Mouse (Mus musculus) heart, adult 11 months (tissue): ENCODE measurements at regions not wholly inside any gene's neighbourhood (a gene's known extent, or its start where the extent isn't known, plus 50 kb on each side); places are given as distances from the start of the nearest gene placed in this dataset.
A peak's percentile ranks its signal among the peaks of the same experiment; 100 is the strongest.
"Not testable (repeated sequence)": the region's sequence is repeated elsewhere in the genome, so short reads cannot be mapped to it uniquely, and the experiment has no call there.

ENCODE experiments used
- DNase-seq: peaks from one replicate; pipeline ENCODE4 v3.0.0; 2022

GRCm38 (mm10) chr1:105463819-105464614, 107.5 kb upstream of the Rnf152 start:
- DNase-seq = no peak

DNA sequence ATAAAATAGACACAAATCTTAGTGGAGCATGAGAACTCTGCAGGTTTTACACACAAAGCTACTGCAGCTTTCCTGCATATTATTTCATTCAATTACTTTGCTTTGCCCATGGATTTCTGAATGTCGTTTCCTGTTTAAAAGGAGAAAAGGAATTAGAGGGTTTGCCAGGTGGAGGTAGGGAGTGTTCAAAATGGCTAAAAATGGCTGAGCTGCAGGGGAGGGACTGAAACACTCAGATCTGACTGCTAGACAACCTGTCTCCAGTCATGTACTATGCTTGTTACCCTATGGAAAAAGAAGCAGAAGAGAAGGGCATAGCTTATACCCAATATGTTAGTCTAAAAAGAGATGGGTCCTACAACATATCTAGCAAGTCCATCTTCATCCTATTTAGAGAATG, 106.2 kb upstream of the Rnf152 start:
- DNase-seq = no peak

- not testable (repeated sequence) for DNase-seq
These were observed 99.3 kb upstream of the Rnf152 start for GRCm38 (mm10) chr1:105455783-105456182.

- no peak for DNase-seq
These were observed 98.2 kb upstream of the Rnf152 start for GRCm38 (mm10) chr1:105454687-105455086.

DNA sequence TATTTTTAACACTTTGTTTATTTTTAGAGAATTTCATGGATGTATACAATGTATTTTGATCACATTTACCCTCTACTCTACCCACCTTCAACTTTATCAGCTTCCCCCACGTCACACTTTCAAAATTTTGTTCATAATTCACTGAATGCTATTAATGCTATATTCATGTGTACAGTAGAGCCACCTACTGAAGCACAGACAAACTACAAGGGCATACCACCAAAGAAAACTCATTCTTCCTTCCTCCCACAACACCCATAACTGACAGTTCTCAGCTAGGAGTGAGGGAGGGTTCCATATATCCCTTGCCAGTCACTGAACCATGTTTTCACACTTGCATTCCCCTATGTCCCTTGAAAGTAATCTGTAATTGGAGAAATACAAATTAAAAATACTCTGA, 89.7 kb upstream of the Rnf152 start:
- no peak for DNase-seq

GRCm38 (mm10) chr1:105443546-105443945, 87.0 kb upstream of the Rnf152 start:
- DNase-seq = peak; percentile 68

DNA sequence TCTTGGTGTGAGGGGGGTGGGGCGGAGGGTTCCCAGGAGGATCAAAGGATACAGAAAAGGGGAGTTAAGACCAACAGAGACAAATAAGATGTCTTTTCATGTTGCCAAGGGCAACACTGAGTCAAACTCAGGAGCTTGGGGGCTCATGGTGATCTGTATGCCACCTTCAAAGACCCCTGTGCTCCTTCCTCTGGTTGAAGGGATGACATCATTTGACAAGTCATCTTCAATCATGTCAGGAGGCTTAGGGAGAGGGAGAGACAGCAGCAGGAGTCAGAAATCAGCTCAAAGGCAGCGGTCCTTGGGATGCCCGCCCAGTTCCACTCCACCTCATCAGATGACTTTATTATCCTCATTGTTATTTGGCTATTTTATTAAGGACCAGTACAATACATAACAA, 83.8 kb upstream of the Rnf152 start:
- DNase-seq = peak; percentile 65

- peak; percentile 36 for DNase-seq
These were observed 78.3 kb upstream of the Rnf152 start for GRCm38 (mm10) chr1:105434631-105435403.

GRCm38 (mm10) chr1:105433949-105434348, 77.4 kb upstream of the Rnf152 start:
- DNase-seq = peak; percentile 62

DNA sequence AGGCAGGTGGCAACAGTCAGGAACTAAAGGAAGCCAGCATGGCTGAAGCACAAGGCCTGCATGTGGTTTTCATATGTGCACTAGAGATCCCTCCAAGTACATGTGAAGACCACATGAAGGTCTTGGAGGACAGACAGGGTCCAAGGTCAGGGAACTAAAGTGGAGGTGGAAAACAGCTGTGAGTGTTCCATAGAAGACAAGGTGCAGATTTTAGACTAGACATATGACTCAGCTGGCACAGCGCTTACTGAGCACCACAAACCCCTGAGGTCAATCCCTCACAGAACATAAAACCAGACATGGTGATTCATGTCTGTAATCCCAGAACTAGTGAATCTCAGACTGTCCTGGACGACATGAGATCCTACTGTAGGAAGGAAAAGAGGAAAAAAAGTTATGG, 75.3 kb upstream of the Rnf152 start:
- no peak for DNase-seq

GRCm38 (mm10) chr1:105430712-105431111, 74.2 kb upstream of the Rnf152 start:
- peak; percentile 40 for DNase-seq

GRCm38 (mm10) chr1:105428165-105428564, 71.7 kb upstream of the Rnf152 start:
- DNase-seq = peak; percentile 1

- peak; percentile 53 for DNase-seq
These were observed 69.6 kb upstream of the Rnf152 start for GRCm38 (mm10) chr1:105426086-105426485.

GRCm38 (mm10) chr1:105423380-105423779, 66.9 kb upstream of the Rnf152 start:
- peak; percentile 49 for DNase-seq

DNA sequence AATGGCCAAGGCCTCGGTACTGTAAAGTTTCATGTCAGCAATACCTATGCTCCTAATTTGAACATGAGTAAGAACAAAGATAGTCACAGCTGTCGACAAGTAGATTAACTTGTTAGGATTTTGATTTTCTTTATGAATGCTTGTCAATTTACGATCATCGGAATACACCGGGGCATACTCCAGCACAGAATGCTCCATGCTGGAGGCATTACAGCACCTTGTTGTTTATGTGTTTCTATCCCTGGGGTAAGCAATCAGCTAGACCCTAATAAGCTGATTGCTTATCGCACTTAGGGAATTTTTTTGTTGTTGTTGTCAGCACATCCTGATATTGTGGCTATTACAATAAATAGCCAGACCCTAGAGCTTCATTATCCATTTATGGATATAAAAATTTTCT, 66.4 kb upstream of the Rnf152 start:
- peak; percentile 55 for DNase-seq

GRCm38 (mm10) chr1:105420374-105421046, 64.0 kb upstream of the Rnf152 start:
- DNase-seq = peak; percentile 35
